Mouse (Mus musculus): ENCODE measurements at regions not wholly inside any gene's neighbourhood (a gene's known extent, or its start where the extent isn't known, plus 50 kb on each side); places are given as distances from the start of the nearest gene placed in this dataset.

- Histone ChIP-seq H3K79me3 (ENCODE audit: low read depth) (no peaks in the 10 kb centered on the region), H3K79me2 (ENCODE audit: control insufficient read depth, insufficient read depth) (no peaks in the 10 kb centered on the region), H3K36me3 (ENCODE audit: control insufficient read depth, insufficient read depth) (no peaks in the 10 kb centered on the region), H3ac (ENCODE audit: control insufficient read depth, insufficient read length, low read depth) (no peak overlapping the region), H3K27me3 (ENCODE audit: control insufficient read depth, insufficient read depth, insufficient read length) (no peaks in the 10 kb centered on the region), H3K4me3 (ENCODE audit: insufficient read depth, poor library complexity, severe bottlenecking) (no peak overlapping the region)
- no peak for TF ChIP-seq FOSL1 (IDR thresholded peaks at IDR 0.05; ENCODE audit: insufficient read depth, low read length, poor library complexity, severe bottlenecking)
- no peak for TF ChIP-seq MYOD1 (IDR thresholded peaks at IDR 0.05; ENCODE audit: control insufficient read depth, insufficient read length, low read depth)
- no peak for TF ChIP-seq MAX (IDR thresholded peaks at IDR 0.05)
- TF ChIP-seq USF1 (IDR thresholded peaks at IDR 0.05; ENCODE audit: low read depth), result no peak
- no peak for TF ChIP-seq MYOG (IDR thresholded peaks at IDR 0.05; ENCODE audit: control insufficient read depth, extremely low read depth, insufficient read length)
- no peak for TF ChIP-seq CEBPB (IDR thresholded peaks at IDR 0.05; ENCODE audit: low read depth)
- TF ChIP-seq CTCF (IDR thresholded peaks at IDR 0.05; ENCODE audit: control insufficient read depth, insufficient read depth, insufficient read length), result no peak
Measured at GRCm38 (mm10) chr4:58714221-58714620, 73.3 kb downstream of the Olfr267 start.

- H3K27me3 ChIP-seq (ENCODE audit: control insufficient read depth, insufficient read depth, insufficient read length), result no peaks in the 10 kb centered on the region
- no peak overlapping the region for H3ac ChIP-seq (ENCODE audit: control insufficient read depth, insufficient read length, low read depth)
- H3K36me3 ChIP-seq (ENCODE audit: control insufficient read depth, insufficient read depth), result no peaks in the 10 kb centered on the region
- H3K4me3 ChIP-seq (ENCODE audit: insufficient read depth, poor library complexity, severe bottlenecking), result no peak overlapping the region
- no peaks in the 10 kb centered on the region for H3K79me2 ChIP-seq (ENCODE audit: control insufficient read depth, insufficient read depth)
- TF ChIP-seq CEBPB (IDR thresholded peaks at IDR 0.05; ENCODE audit: low read depth) (no peak), USF1 (IDR thresholded peaks at IDR 0.05; ENCODE audit: low read depth) (no peak), FOSL1 (IDR thresholded peaks at IDR 0.05; ENCODE audit: insufficient read depth, low read length, poor library complexity, severe bottlenecking) (no peak), MAX (IDR thresholded peaks at IDR 0.05) (no peak)
- H3K79me3 ChIP-seq (ENCODE audit: low read depth), result no peaks in the 10 kb centered on the region
Measured at GRCm38 (mm10) chr4:58712875-58713274, 74.6 kb downstream of the Olfr267 start.

DNA sequence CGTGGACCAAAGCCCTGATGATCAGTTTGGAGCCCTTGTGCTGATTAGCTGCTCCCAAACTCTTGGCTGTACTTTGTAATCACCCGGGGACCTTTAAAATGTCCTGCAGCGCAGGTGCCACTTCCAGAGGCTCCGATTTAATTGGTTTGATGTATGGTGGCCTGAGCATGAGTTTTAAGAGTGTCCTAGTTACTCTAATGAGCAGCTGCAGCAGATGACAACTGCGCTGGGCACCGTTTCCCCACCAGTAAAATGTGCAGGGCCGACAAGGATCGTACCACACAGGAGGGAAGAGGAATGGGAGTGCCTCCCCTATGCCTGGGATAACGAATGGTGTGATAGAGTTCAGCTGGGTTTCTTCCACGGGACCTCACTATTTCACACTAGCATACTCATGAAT, 75.3 kb downstream of the Olfr267 start:
- Histone ChIP-seq H3K79me2 (ENCODE audit: control insufficient read depth, insufficient read depth) (no peaks in the 10 kb centered on the region), H3ac (ENCODE audit: control insufficient read depth, insufficient read length, low read depth) (no peak overlapping the region), H3K79me3 (ENCODE audit: low read depth) (no peaks in the 10 kb centered on the region), H3K36me3 (ENCODE audit: control insufficient read depth, insufficient read depth) (no peaks in the 10 kb centered on the region), H3K4me3 (ENCODE audit: insufficient read depth, poor library complexity, severe bottlenecking) (no peak overlapping the region), H3K27me3 (ENCODE audit: control insufficient read depth, insufficient read depth, insufficient read length) (no peaks in the 10 kb centered on the region)
- TF ChIP-seq MYOD1 (IDR thresholded peaks at IDR 0.05; ENCODE audit: control insufficient read depth, insufficient read length, low read depth), result no peak
- no peak for TF ChIP-seq CEBPB (IDR thresholded peaks at IDR 0.05; ENCODE audit: low read depth)
- TF ChIP-seq FOSL1 (IDR thresholded peaks at IDR 0.05; ENCODE audit: insufficient read depth, low read length, poor library complexity, severe bottlenecking), result no peak
- TF ChIP-seq MAX (IDR thresholded peaks at IDR 0.05), result no peak
- TF ChIP-seq MYOG (IDR thresholded peaks at IDR 0.05; ENCODE audit: control insufficient read depth, extremely low read depth, insufficient read length), result no peak
- TF ChIP-seq CTCF (IDR thresholded peaks at IDR 0.05; ENCODE audit: control insufficient read depth, insufficient read depth, insufficient read length), result no peak
- TF ChIP-seq USF1 (IDR thresholded peaks at IDR 0.05; ENCODE audit: low read depth), result no peak

GRCm38 (mm10) chr4:58699236-58699798, 88.2 kb downstream of the Olfr267 start:
- no peaks in the 10 kb centered on the region for H3K27me3 ChIP-seq (ENCODE audit: control insufficient read depth, insufficient read depth, insufficient read length)
- H3K79me2 ChIP-seq (ENCODE audit: control insufficient read depth, insufficient read depth), result no peaks in the 10 kb centered on the region
- no peak overlapping the region for H3K4me3 ChIP-seq (ENCODE audit: insufficient read depth, poor library complexity, severe bottlenecking)
- TF ChIP-seq MYOG (IDR thresholded peaks at IDR 0.05; ENCODE audit: control insufficient read depth, extremely low read depth, insufficient read length), result no peak
- no peak for TF ChIP-seq CTCF (IDR thresholded peaks at IDR 0.05; ENCODE audit: control insufficient read depth, insufficient read depth, insufficient read length)
- TF ChIP-seq FOSL1 (IDR thresholded peaks at IDR 0.05; ENCODE audit: insufficient read depth, low read length, poor library complexity, severe bottlenecking), result no peak
- no peak for TF ChIP-seq MAX (IDR thresholded peaks at IDR 0.05)
- no peak for TF ChIP-seq MYOD1 (IDR thresholded peaks at IDR 0.05; ENCODE audit: control insufficient read depth, insufficient read length, low read depth)
- no peaks in the 10 kb centered on the region for H3K36me3 ChIP-seq (ENCODE audit: control insufficient read depth, insufficient read depth)
- no peaks in the 10 kb centered on the region for H3K79me3 ChIP-seq (ENCODE audit: low read depth)
- H3ac ChIP-seq (ENCODE audit: control insufficient read depth, insufficient read length, low read depth), result no peak overlapping the region

DNA sequence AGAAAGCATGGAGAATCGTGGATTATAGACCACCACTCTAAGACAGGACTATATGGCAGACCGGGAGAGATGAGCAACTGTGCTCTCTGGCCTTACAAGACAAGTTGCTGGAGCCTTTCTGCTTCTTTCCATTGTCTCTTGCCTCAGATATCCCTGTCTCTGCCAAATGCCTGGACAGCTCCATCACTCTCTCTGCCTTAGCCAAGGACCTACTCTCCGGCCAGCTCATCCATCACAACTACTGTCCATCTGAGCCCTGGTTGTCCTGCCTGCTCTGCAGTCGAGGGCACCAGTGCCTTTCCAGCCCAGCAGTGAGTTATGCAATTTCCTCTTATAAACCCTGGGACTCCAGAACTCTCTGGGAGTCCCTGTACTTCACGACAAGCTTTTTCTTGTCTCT, 88.7 kb downstream of the Olfr267 start:
- Histone ChIP-seq H3K36me3 (ENCODE audit: control insufficient read depth, insufficient read depth) (no peaks in the 10 kb centered on the region), H3K27me3 (ENCODE audit: control insufficient read depth, insufficient read depth, insufficient read length) (no peaks in the 10 kb centered on the region), H3K79me3 (ENCODE audit: low read depth) (no peaks in the 10 kb centered on the region), H3K4me3 (ENCODE audit: insufficient read depth, poor library complexity, severe bottlenecking) (no peak overlapping the region), H3K79me2 (ENCODE audit: control insufficient read depth, insufficient read depth) (no peaks in the 10 kb centered on the region), H3ac (ENCODE audit: control insufficient read depth, insufficient read length, low read depth) (no peak overlapping the region)
- TF ChIP-seq USF1 (IDR thresholded peaks at IDR 0.05; ENCODE audit: low read depth), result no peak
- no peak for TF ChIP-seq CEBPB (IDR thresholded peaks at IDR 0.05; ENCODE audit: low read depth)
- TF ChIP-seq MYOD1 (IDR thresholded peaks at IDR 0.05; ENCODE audit: control insufficient read depth, insufficient read length, low read depth), result no peak
- TF ChIP-seq FOSL1 (IDR thresholded peaks at IDR 0.05; ENCODE audit: insufficient read depth, low read length, poor library complexity, severe bottlenecking), result no peak
- TF ChIP-seq CTCF (IDR thresholded peaks at IDR 0.05; ENCODE audit: control insufficient read depth, insufficient read depth, insufficient read length), result no peak

DNA sequence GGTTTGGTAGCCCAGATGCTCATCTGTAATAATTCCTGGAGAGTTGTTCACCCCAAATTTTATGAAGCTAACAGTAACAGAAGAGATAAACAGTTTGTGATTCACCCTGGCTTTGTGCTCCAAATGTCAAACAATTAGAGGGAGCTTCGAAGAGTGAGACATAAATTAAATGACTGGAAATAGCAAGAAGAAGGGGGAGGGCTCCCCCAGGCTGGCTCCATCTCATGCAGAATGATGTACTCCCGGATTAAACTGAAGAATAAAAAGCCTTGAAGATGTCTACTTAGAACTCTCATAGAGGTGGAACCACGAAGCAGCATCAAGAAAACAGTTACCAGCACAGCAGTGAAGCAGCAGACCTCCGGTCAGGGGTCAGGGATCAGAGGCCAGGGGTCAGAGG, 90.8 kb downstream of the Olfr267 start:
- no peak overlapping the region for H3ac ChIP-seq (ENCODE audit: control insufficient read depth, insufficient read length, low read depth)
- no peak overlapping the region for H3K4me3 ChIP-seq (ENCODE audit: insufficient read depth, poor library complexity, severe bottlenecking)
- no peaks in the 10 kb centered on the region for H3K27me3 ChIP-seq (ENCODE audit: control insufficient read depth, insufficient read depth, insufficient read length)
- TF ChIP-seq CTCF (IDR thresholded peaks at IDR 0.05; ENCODE audit: control insufficient read depth, insufficient read depth, insufficient read length), result no peak
- no peak for TF ChIP-seq MAX (IDR thresholded peaks at IDR 0.05)
- TF ChIP-seq MYOG (IDR thresholded peaks at IDR 0.05; ENCODE audit: control insufficient read depth, extremely low read depth, insufficient read length), result no peak
- TF ChIP-seq CEBPB (IDR thresholded peaks at IDR 0.05; ENCODE audit: low read depth), result no peak
- TF ChIP-seq MYOD1 (IDR thresholded peaks at IDR 0.05; ENCODE audit: control insufficient read depth, insufficient read length, low read depth), result no peak
- no peak for TF ChIP-seq FOSL1 (IDR thresholded peaks at IDR 0.05; ENCODE audit: insufficient read depth, low read length, poor library complexity, severe bottlenecking)
- no peak for TF ChIP-seq USF1 (IDR thresholded peaks at IDR 0.05; ENCODE audit: low read depth)
- H3K79me2 ChIP-seq (ENCODE audit: control insufficient read depth, insufficient read depth), result no peaks in the 10 kb centered on the region
- H3K79me3 ChIP-seq (ENCODE audit: low read depth), result no peaks in the 10 kb centered on the region
- H3K36me3 ChIP-seq (ENCODE audit: control insufficient read depth, insufficient read depth), result no peaks in the 10 kb centered on the region
